Mouse (Mus musculus) kidney, adult 8-10 months (tissue): Measurements from ENCODE around the gene Olfr1222.
"Not testable (repeated sequence)": the region's sequence is repeated elsewhere in the genome, so short reads cannot be mapped to it uniquely, and the experiment has no call there.

Experiments
- DNase-seq, 2 experiments: peaks; one replicate each; pipeline ENCODE4 v3.0.0; 2022

Olfr1222 gene

DNA sequence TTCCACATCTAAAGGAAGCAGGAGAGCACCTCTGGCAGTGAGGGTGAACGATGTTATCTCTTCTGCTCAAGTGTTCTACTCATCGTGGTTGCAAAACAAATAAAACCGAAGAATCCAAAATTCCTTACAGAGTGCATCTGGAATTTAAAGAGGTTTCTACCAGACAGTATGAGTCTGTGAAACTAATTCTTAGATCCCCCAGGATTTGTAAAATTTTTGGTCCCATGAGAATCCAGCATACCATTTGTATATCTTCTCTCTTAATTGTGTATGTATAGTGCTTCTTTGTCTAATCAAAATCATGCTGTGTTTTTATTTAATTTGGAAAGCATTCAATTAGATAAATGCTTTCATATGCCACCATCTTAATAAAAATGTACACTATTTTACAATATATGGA is at the start of gene Olfr1222:
Gene Olfr1222 (minus strand): TSS at position 101 of the 400 bp plus-strand sequence.
- DNase-seq, result no peak

DNA sequence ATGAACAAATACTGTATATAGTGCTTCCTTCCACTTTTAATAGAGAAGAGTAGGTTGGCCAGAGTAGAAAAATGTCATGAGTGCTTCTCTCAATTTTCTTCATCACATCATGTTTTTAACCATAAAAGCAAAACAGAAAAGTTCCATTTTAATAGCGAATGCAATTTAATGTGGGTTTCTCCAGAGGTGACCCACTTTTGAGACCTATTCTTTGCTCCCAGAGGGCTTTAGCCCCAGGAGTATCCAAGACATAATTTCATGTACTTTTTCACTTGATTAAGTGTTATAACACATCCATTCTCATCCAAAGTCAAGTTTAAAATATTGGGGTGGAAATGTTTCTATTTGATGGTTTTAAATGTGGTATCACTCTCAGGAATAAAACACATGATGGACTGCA is 41.7 kb upstream of the Olfr1222 start, which contains the start of gene Olfr1225:
Gene Olfr1225 (minus strand): TSS at position 101 of the 400 bp plus-strand sequence.
- no peak for DNase-seq

DNA sequence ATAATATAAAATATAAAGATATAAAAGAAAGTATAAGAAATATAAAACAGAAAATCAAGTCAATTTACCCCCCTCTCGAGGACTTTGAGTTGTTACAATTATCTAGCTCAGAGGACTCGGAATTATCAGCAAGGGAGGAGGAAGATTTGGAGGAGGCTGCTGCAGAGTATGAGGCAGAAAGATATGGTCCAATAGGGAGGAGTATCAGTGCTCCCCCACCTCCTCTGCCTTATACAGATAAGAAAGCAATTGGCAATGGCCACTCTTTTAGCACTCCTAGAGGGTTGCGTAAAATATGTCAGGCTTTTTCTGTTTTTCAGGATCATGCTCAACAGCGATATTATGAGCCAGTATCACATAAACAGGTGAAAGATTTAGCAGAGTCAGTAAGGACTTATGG is 31.9 kb upstream of the Olfr1222 start:
- not testable (repeated sequence) for DNase-seq

DNA sequence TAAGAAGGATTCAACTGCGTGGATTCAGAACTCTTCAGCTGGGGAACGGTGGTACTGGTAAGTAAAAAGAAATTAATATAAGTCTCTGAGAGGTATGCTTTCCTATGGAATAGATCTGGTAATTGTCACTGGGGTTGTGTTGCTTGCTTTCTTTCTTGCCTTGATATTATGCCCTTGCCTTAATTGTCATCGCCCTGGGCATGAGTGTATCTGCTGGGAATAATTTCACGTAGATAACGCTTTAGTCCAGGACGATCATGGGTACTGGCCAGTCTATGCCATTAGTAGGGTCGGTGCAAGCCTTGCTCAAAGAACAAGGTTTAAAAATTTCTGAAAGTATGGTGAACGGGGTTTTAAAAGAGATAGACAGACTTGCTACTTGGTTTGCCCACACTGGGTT is 31.1 kb upstream of the Olfr1222 start, which contains the start of gene Olfr1224-ps1:
Gene Olfr1224-ps1 (minus strand): TSS at position 101 of the 400 bp plus-strand sequence.
- DNase-seq, result not testable (repeated sequence)

- no peak for DNase-seq
These were observed 18.6 kb upstream of the Olfr1222 start, which contains the start of gene Olfr1223 for GRCm38 (mm10) chr2:89151460-89151859. Olfr1223 (minus strand) TSS chr2:89151560.

- no peak for DNase-seq
These were observed 15.7 kb downstream of the Olfr1222 start, which contains the start of gene Olfr1221 for GRCm38 (mm10) chr2:89117183-89117582. Olfr1221 (minus strand) TSS chr2:89117283.

DNA sequence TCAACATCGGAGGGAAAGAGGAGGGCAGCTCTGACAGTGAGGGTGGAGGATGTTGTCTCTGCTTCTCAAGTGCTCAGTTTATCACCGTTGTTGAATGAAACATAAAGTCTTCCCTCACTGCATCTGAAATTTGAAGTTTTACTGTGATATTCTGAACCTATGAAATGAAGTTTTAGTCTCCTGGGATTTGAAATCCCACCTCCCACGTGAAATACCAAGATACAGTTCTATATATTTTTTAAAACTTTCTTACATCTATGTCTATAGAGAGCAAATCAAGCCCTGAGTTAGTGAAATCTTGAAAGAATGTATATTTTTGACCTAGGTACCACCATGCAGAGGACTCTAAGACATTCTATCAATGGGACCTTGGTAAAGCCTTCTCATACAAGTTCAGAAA is 26.1 kb downstream of the Olfr1222 start, which contains the start of gene Olfr1220:
Gene Olfr1220 (minus strand): TSS at position 101 of the 400 bp plus-strand sequence.
- DNase-seq, result no peak

GRCm38 (mm10) chr2:89105651-89106050 is 27.2 kb downstream of the Olfr1222 start:
- no peak for DNase-seq

GRCm38 (mm10) chr2:89093848-89094247 is 39.0 kb downstream of the Olfr1222 start:
- no peak for DNase-seq

- no peak for DNase-seq
These were observed 49.4 kb downstream of the Olfr1222 start, which contains the start of gene Olfr1219 for GRCm38 (mm10) chr2:89083413-89083812. Olfr1219 (minus strand) TSS chr2:89083513.

GRCm38 (mm10) chr2:89081487-89081886 is 51.4 kb downstream of the Olfr1222 start:
- no peak for DNase-seq
